Mouse (Mus musculus): ENCODE results near the gene H2-DMb1. TPM values are rescaled to one million over a fixed set of nuclear protein-coding genes. Genes with fewer than 3 reads are reported as not detected.
"Not testable (repeated sequence)": the region's sequence is repeated elsewhere in the genome, so short reads cannot be mapped to it uniquely, and the experiment has no call there.

Gene H2-DMb1
- polyA plus RNA-seq, 1 experiment from 2014 or later = 3.2 TPM

GRCm38 (mm10) chr17:34137601-34138000 lies 15.3 kb upstream of the H2-DMb1 start:
- no peak overlapping the region for H3K9ac ChIP-seq
- H3K4me2 ChIP-seq = no peak overlapping the region
- peaks cover 48% of the 10 kb centered on the region for H3K27me3 ChIP-seq
- 59% methylated on average over 7 of the region's 7 CpGs for WGBS
- H3K4me1 ChIP-seq = peaks cover 23% of the 10 kb centered on the region
- H3K4me3 ChIP-seq = no peak overlapping the region
- no peaks in the 10 kb centered on the region for H3K36me3 ChIP-seq
- no peaks in the 10 kb centered on the region for H3K9me3 ChIP-seq
- no peak for ATAC-seq (ENCODE audit: borderline replicate concordance, extremely low read depth, low FRiP score, low TSS enrichment)
- H3K27ac ChIP-seq = no peak overlapping the region

GRCm38 (mm10) chr17:34138655-34139054 lies 14.2 kb upstream of the H2-DMb1 start:
- Histone ChIP-seq H3K36me3 (no peaks in the 10 kb centered on the region), H3K4me1 (peaks cover 27% of the 10 kb centered on the region), H3K27me3 (peaks cover 48% of the 10 kb centered on the region), H3K9ac (no peak overlapping the region), H3K4me3 (no peak overlapping the region), H3K9me3 (no peaks in the 10 kb centered on the region), H3K27ac (no peak overlapping the region), H3K4me2 (no peak overlapping the region)
- ATAC-seq (ENCODE audit: borderline replicate concordance, extremely low read depth, low FRiP score, low TSS enrichment) = no peak
- WGBS = 76% methylated on average over 7 of the region's 7 CpGs

GRCm38 (mm10) chr17:34139416-34139815 lies 13.5 kb upstream of the H2-DMb1 start:
- Histone ChIP-seq H3K4me2 (peak overlapping the region; percentile 55), H3K27ac (no peak overlapping the region), H3K4me3 (peak overlapping the region; percentile 22), H3K36me3 (no peaks in the 10 kb centered on the region), H3K27me3 (peaks cover 48% of the 10 kb centered on the region), H3K9ac (0 out of 2 replicates have a peak overlapping the region, but pooled peaks have one; percentile 25), H3K4me1 (peaks cover 27% of the 10 kb centered on the region), H3K9me3 (no peaks in the 10 kb centered on the region)
- WGBS = 4% methylated on average over 16 of the region's 16 CpGs
- no peak for ATAC-seq (ENCODE audit: borderline replicate concordance, extremely low read depth, low FRiP score, low TSS enrichment)

GRCm38 (mm10) chr17:34140240-34140639 lies 12.6 kb upstream of the H2-DMb1 start:
- 5% methylated on average over 5 of the region's 5 CpGs for WGBS

GRCm38 (mm10) chr17:34141448-34141847 lies 11.4 kb upstream of the H2-DMb1 start:
- H3K27me3 ChIP-seq = peaks cover 46% of the 10 kb centered on the region
- WGBS = 63% methylated on average over 4 of the region's 4 CpGs

More at GRCm38 (mm10) chr17:34140240-34140639, 12.6 kb upstream of the H2-DMb1 start:
- Histone ChIP-seq H3K27ac (no peak overlapping the region), H3K36me3 (no peaks in the 10 kb centered on the region), H3K27me3 (peaks cover 48% of the 10 kb centered on the region), H3K4me2 (peak overlapping the region; percentile 55), H3K4me3 (no peak overlapping the region), H3K9ac (no peak overlapping the region), H3K4me1 (peaks cover 27% of the 10 kb centered on the region), H3K9me3 (no peaks in the 10 kb centered on the region)
- ATAC-seq (ENCODE audit: borderline replicate concordance, extremely low read depth, low FRiP score, low TSS enrichment) = no peak

GRCm38 (mm10) chr17:34142456-34143010 lies 10.3 kb upstream of the H2-DMb1 start:
- Histone ChIP-seq H3K36me3 (no peaks in the 10 kb centered on the region), H3K27me3 (peaks cover 38% of the 10 kb centered on the region), H3K27ac (peak overlapping the region; percentile 56), H3K4me3 (no peak overlapping the region), H3K4me1 (peaks cover 19% of the 10 kb centered on the region), H3K9me3 (no peaks in the 10 kb centered on the region), H3K9ac (no peak overlapping the region), H3K4me2 (peak overlapping the region; percentile 18; the same call in 1 of the 2 replicates)
- ATAC-seq (ENCODE audit: borderline replicate concordance, extremely low read depth, low FRiP score, low TSS enrichment) = peak; percentile 28; the same call in 1 of the 2 replicates
- 51% methylated on average over 7 of the region's 7 CpGs for WGBS

More at GRCm38 (mm10) chr17:34141448-34141847, 11.4 kb upstream of the H2-DMb1 start:
- no peak for ATAC-seq (ENCODE audit: borderline replicate concordance, extremely low read depth, low FRiP score, low TSS enrichment)
- H3K27ac ChIP-seq = no peak overlapping the region
- H3K9ac ChIP-seq = no peak overlapping the region
- H3K9me3 ChIP-seq = no peaks in the 10 kb centered on the region
- H3K4me2 ChIP-seq = no peak overlapping the region
- no peaks in the 10 kb centered on the region for H3K36me3 ChIP-seq
- H3K4me3 ChIP-seq = no peak overlapping the region
- peaks cover 19% of the 10 kb centered on the region for H3K4me1 ChIP-seq

GRCm38 (mm10) chr17:34143033-34143432 lies 9.8 kb upstream of the H2-DMb1 start, which contains the start of gene H2-DMb2:
TSS of gene H2-DMb2 (plus strand) at chr17:34143307.
- H3K4me3 ChIP-seq = no peak within 1 kb of the TSS
- peak within 1 kb of the TSS; percentile 56 for H3K27ac ChIP-seq
- peak; percentile 72; the same call in 1 of the 2 replicates for ATAC-seq (ENCODE audit: borderline replicate concordance, extremely low read depth, low FRiP score, low TSS enrichment)
- 20% methylated on average over 7 of the region's 7 CpGs for WGBS
- peaks cover 33% of the 10 kb centered on the region for H3K27me3 ChIP-seq
- peaks cover 19% of the 10 kb centered on the region for H3K4me1 ChIP-seq
- no peaks in the 10 kb centered on the region for H3K36me3 ChIP-seq
- peak within 1 kb of the TSS; percentile 18; the same call in 1 of the 2 replicates for H3K4me2 ChIP-seq
- H3K9me3 ChIP-seq = no peaks in the 10 kb centered on the region
- no peak within 1 kb of the TSS for H3K9ac ChIP-seq

GRCm38 (mm10) chr17:34143461-34143860 lies 9.4 kb upstream of the H2-DMb1 start:
- H3K36me3 ChIP-seq = no peaks in the 10 kb centered on the region
- H3K9me3 ChIP-seq = no peaks in the 10 kb centered on the region
- H3K4me1 ChIP-seq = peaks cover 19% of the 10 kb centered on the region
- H3K4me2 ChIP-seq = no peak overlapping the region
- no peak for ATAC-seq (ENCODE audit: borderline replicate concordance, extremely low read depth, low FRiP score, low TSS enrichment)
- H3K9ac ChIP-seq = no peak overlapping the region
- 51% methylated on average over 4 of the region's 5 CpGs for WGBS
- H3K4me3 ChIP-seq = no peak overlapping the region
- H3K27ac ChIP-seq = no peak overlapping the region
- peaks cover 29% of the 10 kb centered on the region for H3K27me3 ChIP-seq

- WGBS = 74% methylated on average over 4 of the region's 4 CpGs
- not testable (repeated sequence) for H3K9me3 ChIP-seq; H3K4me3 ChIP-seq; H3K36me3 ChIP-seq; H3K9ac ChIP-seq; H3K27ac ChIP-seq; H3K4me2 ChIP-seq; ATAC-seq (ENCODE audit: borderline replicate concordance, extremely low read depth, low FRiP score, low TSS enrichment)
- Histone ChIP-seq H3K27me3 (peaks cover 22% of the 10 kb centered on the region), H3K4me1 (peaks cover 16% of the 10 kb centered on the region)
These were observed 8.7 kb upstream of the H2-DMb1 start for GRCm38 (mm10) chr17:34144221-34144620.

GRCm38 (mm10) chr17:34144960-34145371 lies 7.9 kb upstream of the H2-DMb1 start:
- Histone ChIP-seq H3K9ac (no peak overlapping the region), H3K27me3 (peaks cover 16% of the 10 kb centered on the region), H3K9me3 (no peaks in the 10 kb centered on the region), H3K4me2 (no peak overlapping the region), H3K4me3 (no peak overlapping the region), H3K27ac (no peak overlapping the region), H3K4me1 (peaks cover 8% of the 10 kb centered on the region), H3K36me3 (no peaks in the 10 kb centered on the region)
- WGBS = 71% methylated on average over 3 of the region's 3 CpGs
- ATAC-seq (ENCODE audit: borderline replicate concordance, extremely low read depth, low FRiP score, low TSS enrichment) = no peak

GRCm38 (mm10) chr17:34155534-34155933 lies 2.7 kb downstream of the H2-DMb1 start:
- H3K27ac ChIP-seq = no peak overlapping the region
- H3K9me3 ChIP-seq = no peaks in the 10 kb centered on the region
- no peak overlapping the region for H3K4me2 ChIP-seq
- no peak overlapping the region for H3K9ac ChIP-seq
- H3K4me1 ChIP-seq = no peaks in the 10 kb centered on the region
- 32% methylated on average over 5 of the region's 5 CpGs for WGBS
- H3K36me3 ChIP-seq = no peaks in the 10 kb centered on the region
- no peaks in the 10 kb centered on the region for H3K27me3 ChIP-seq
- no peak for ATAC-seq (ENCODE audit: borderline replicate concordance, extremely low read depth, low FRiP score, low TSS enrichment)
- H3K4me3 ChIP-seq = no peak overlapping the region

- no peaks in the 10 kb centered on the region for H3K36me3 ChIP-seq
- no peak overlapping the region for H3K27ac ChIP-seq
- H3K9ac ChIP-seq = no peak overlapping the region
- H3K27me3 ChIP-seq = no peaks in the 10 kb centered on the region
- no peak overlapping the region for H3K4me3 ChIP-seq
- no peaks in the 10 kb centered on the region for H3K4me1 ChIP-seq
- H3K9me3 ChIP-seq = no peaks in the 10 kb centered on the region
- ATAC-seq (ENCODE audit: borderline replicate concordance, extremely low read depth, low FRiP score, low TSS enrichment) = no peak
- WGBS = 35% methylated on average over 9 of the region's 9 CpGs
- no peak overlapping the region for H3K4me2 ChIP-seq
These were observed 11.5 kb downstream of the H2-DMb1 start for GRCm38 (mm10) chr17:34164202-34164895.
